In the genomic region with DNA sequence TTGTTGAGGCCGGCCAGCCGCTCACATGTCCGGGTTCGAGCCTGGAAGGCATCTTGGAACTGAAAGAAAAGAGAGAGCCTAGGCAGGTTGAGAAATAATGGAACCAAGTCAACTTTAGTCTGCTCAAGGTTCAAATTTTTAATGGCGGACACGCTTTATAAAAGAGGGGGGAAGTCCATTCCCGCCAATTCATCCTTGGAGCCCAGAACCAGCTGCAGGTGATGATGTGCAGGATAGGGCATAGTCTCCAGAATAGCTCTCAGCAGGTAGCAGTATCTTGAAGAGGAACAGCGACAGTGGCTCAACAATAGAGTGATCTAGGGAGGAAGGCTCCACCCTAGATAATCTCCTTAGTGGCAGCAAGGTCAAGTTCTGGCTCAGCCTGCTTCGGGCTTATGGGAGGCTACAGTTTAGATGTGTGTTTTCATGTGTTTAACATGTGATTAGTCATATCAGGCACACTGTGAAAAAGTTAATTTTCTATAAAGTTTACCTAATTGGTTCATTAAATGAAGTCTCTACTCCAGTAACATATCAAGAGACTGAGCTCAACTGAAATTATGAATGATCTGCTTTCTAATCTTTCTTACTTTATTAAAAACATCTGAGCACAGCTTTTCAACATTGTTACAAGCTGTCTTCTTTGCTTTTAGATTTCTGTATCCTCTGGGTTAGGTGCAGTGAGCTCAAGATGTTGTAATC, we compare ENCODE assay signal across 8 mouse cellular contexts. TPM values are rescaled to one million over a fixed set of nuclear protein-coding genes. Genes with fewer than 3 reads are reported as not detected.
DNase-seq lines count a peak whose midpoint lies in the region; ATAC-seq and TF ChIP-seq lines count a peak whose summit lies in the region.
"Not testable (repeated sequence)": the region's sequence is repeated elsewhere in the genome, so short reads cannot be mapped to it uniquely, and the experiment has no call there.

A gene (plus strand): TSS at position 652 of the 702 bp plus-strand sequence.

- not testable (repeated sequence) for TF ChIP-seq EP300 in heart, postnatal 0 days (IDR thresholded peaks at IDR 0.05; ENCODE audit: low read depth)

- H3K4me1 ChIP-seq in G1E (ENCODE audit: insufficient read depth, low read depth, low read length): peaks cover 11% of the 10 kb centered on the region
- not testable (repeated sequence) for H3K4me1 ChIP-seq in cortical plate, adult 2 months (ENCODE audit: control insufficient read depth, insufficient read depth, low read length); heart, postnatal 0 days (ENCODE audit: control insufficient read depth, insufficient read depth); kidney, adult 2 months (ENCODE audit: control insufficient read depth, insufficient read depth, low read length)

- peaks cover 18% of the 10 kb centered on the region for H3K79me2 ChIP-seq in macrophage (ENCODE audit: inconsistent target)

- not testable (repeated sequence) for TF ChIP-seq POLR2A in cortical plate, adult 2 months (IDR thresholded peaks at IDR 0.05; ENCODE audit: extremely low read depth, insufficient read depth, low read length); kidney, adult 2 months (IDR thresholded peaks at IDR 0.05; ENCODE audit: low read depth, low read length)

- not testable (repeated sequence) for TF ChIP-seq CTCF in G1E (IDR thresholded peaks at IDR 0.05; ENCODE audit: low read depth, low read length); cortical plate, adult 2 months (IDR thresholded peaks at IDR 0.05; ENCODE audit: extremely low read depth, insufficient read depth, low read length); gastrocnemius, adult 2 months (IDR thresholded peaks at IDR 0.05); heart, postnatal 0 days (IDR thresholded peaks at IDR 0.05; ENCODE audit: low read depth); kidney, adult 2 months (conservative IDR thresholded peaks at IDR 0.05; ENCODE audit: insufficient read depth, insufficient read length, low read depth, low read length)

- not testable (repeated sequence) for ATAC-seq in G1E (ENCODE audit: extremely low read depth, insufficient number of reproducible peaks, low FRiP score, poor library complexity, severe bottlenecking); heart, postnatal 0 days (ENCODE audit: insufficient read depth, low read depth); neutrophil, adult 5-6 weeks (ENCODE audit: extremely low read depth, insufficient number of reproducible peaks, low FRiP score, poor library complexity, severe bottlenecking)

- H3K27ac ChIP-seq in cortical plate, adult 2 months (ENCODE audit: insufficient read depth, low read length); gastrocnemius, adult 2 months; heart, postnatal 0 days (ENCODE audit: low read depth); kidney, adult 2 months (ENCODE audit: insufficient read depth, low read depth, low read length); macrophage: not testable (repeated sequence)

- not testable (repeated sequence) for H3K4me2 ChIP-seq in heart, postnatal 0 days (ENCODE audit: low read depth, low read length)

- 71% methylated on average over 9 of the region's 9 CpGs for WGBS in heart, postnatal 0 days
- 83% methylated on average over 9 of the region's 9 CpGs for WGBS in kidney, adult 2 months
- 89% methylated on average over 9 of the region's 9 CpGs for WGBS in macrophage (ENCODE audit: missing documents)

- not testable (repeated sequence) for DNase-seq in G1E (ENCODE audit: low spot score); gastrocnemius, adult 2 months; heart, postnatal 0 days (ENCODE audit: low spot score); kidney, adult 2 months; left cerebral cortex, postnatal 4 days

- not testable (repeated sequence) for H3K36me3 ChIP-seq in G1E (replicated peaks); heart, postnatal 0 days (replicated peaks; ENCODE audit: control insufficient read depth, insufficient read depth, low read length); kidney, adult 2 months (ENCODE audit: control insufficient read depth, insufficient read depth, low read length); macrophage (ENCODE audit: inconsistent target)

- not testable (repeated sequence) for H3K9ac ChIP-seq in heart, postnatal 0 days (replicated peaks; ENCODE audit: low read depth, low read length)

- not testable (repeated sequence) for H3K27me3 ChIP-seq in G1E (ENCODE audit: insufficient read depth, low read length); heart, postnatal 0 days (ENCODE audit: control insufficient read depth, insufficient read depth, low read length); kidney, adult 2 months (replicated peaks; ENCODE audit: control insufficient read depth, insufficient read depth, low read length)

- H3K9me3 ChIP-seq in G1E (replicated peaks); heart, postnatal 0 days (replicated peaks; ENCODE audit: control insufficient read depth, low read length): not testable (repeated sequence)

- intact Hi-C loops in gastrocnemius, adult 2 months (cut with DNase I); left cerebral cortex, postnatal 4 days (cut with DNase I): not testable (repeated sequence)

- H3K4me3 ChIP-seq in G1E (ENCODE audit: low read depth, low read length); cortical plate, adult 2 months (ENCODE audit: insufficient read depth, low read length); gastrocnemius, adult 2 months; heart, postnatal 0 days (ENCODE audit: low read depth, low read length); kidney, adult 2 months (ENCODE audit: insufficient read depth, low read depth, low read length); macrophage (ENCODE audit: inconsistent target): not testable (repeated sequence)

RNA-seq across cellular contexts. Expression of the gene that starts here (rescaled TPM):
- total RNA-seq in G1E (2014; fragmentation: Nextera tagmentation): 63.0 and 87.2 TPM in 2 replicates
- total RNA-seq in G1E (2017): 119 and 122 TPM in 2 replicates
- polyA plus RNA-seq in G1E (2012): 10.4 and 17.5 TPM in 2 replicates
- polyA plus RNA-seq in cortical plate, adult 2 months (2012; rRNA removed): 17.7 and 17.9 TPM in 2 replicates
- 10 to 100 TPM; 13.1 to 16.0 TPM for total RNA-seq in gastrocnemius, adult 2 months (2021)
- 54.2 and 68.2 TPM in 2 replicates for total RNA-seq in heart, postnatal 0 days (2014; rRNA removed; ENCODE audit: low replicate concordance)
- 53.2 and 58.0 TPM in 2 replicates for polyA plus RNA-seq in heart, postnatal 0 days (2015; fragmentation: Nextera tagmentation; extraction: Ambion mirVana)
- 15.4 and 17.8 TPM in 2 replicates for polyA plus RNA-seq in kidney, adult 2 months (2012; rRNA removed)
- total RNA-seq in left cerebral cortex, postnatal 4 days (2021): 10 to 100 TPM; 21.6 to 23.9 TPM
- 100 to 1,000 TPM in 1 of 26 experiments, 10 to 100 TPM in 25; 23.5 to 116 (median 73.4) TPM for total RNA-seq in macrophage (2018; cell fraction: chromatin; rRNA removed)
- total RNA-seq in macrophage (2018; cell fraction: cytosol; rRNA removed): 10 to 100 TPM; 15.2 to 26.0 (median 21.8) TPM
- 10 to 100 TPM; 18.3 to 68.2 (median 47.1) TPM for total RNA-seq in macrophage (2018; cell fraction: nucleus; rRNA removed)
- polyA plus RNA-seq in macrophage (2018): 19.7 to 43.3 TPM (median 26.3 TPM) in 3 replicates
- 44.3 and 46.5 TPM in 2 replicates for total RNA-seq in neutrophil, adult 5-6 weeks (2017)
